Mouse (Mus musculus): Measurements from ENCODE around the gene Six3.

DNA sequence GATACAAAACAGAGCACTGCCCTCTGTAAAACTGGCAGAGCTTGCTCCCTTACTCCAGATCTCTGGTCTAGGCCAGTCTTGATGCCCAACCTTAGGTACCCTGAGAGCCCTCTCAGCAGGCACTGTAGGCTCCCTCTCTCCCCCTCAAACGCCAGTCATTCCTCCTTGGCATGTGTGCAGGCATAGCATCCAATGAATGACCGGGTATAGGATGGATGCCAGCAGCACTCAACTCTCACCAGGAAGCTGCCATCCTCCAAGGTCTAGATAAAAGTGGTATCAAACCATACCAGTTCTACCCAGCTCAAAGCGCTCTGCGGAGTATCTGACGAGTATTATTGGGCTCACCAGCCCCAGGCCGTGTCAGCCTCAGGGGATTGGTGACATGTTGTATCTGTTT, 33.2 kb upstream of the Six3 start:
- TF ChIP-seq CTCF (IDR thresholded peaks at IDR 0.05; ENCODE audit: low read depth, low read length) = no peak
- TF ChIP-seq POLR2A (IDR thresholded peaks at IDR 0.05; ENCODE audit: extremely low read depth, insufficient read depth, low read length) = no peak

All from liver, adult 2 months (tissue).